16 mouse cellular contexts compared by ENCODE assay signal in the genomic region with DNA sequence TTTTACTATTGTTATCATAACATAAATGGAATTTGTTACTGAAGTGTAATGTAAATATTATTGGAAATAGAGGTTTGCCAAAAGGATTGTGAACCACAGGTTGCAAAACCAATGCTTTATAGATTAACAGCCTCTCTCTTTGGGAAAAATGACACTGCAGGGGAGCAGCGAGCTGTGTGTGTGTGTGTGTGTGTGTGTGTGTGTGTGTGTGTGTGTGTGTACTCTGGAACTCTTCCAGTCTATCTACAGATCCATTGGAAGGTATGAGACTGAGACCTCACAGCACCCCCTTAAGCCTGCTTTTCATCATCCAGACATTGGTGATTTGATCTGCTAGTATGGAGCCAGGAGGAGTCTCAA. TPM values are rescaled to one million over a fixed set of nuclear protein-coding genes. Genes with fewer than 3 reads are reported as not detected.
DNase-seq lines count a peak whose midpoint lies in the region; ATAC-seq and TF ChIP-seq lines count a peak whose summit lies in the region.
"Had no signal": no experiment of that assay in that cellular context is flagged by ENCODE, and none has a peak within 500 bp of the region (broad histone marks: within the 10 kb centered on the region; RNA-seq: fewer than 3 reads in every experiment).

No protein-coding gene starts in this region.

- TF ChIP-seq CTCF in heart, postnatal 0 days (IDR thresholded peaks at IDR 0.05; ENCODE audit: low read depth) = no peak
- no peak for TF ChIP-seq CTCF in stomach, postnatal 0 days (IDR thresholded peaks at IDR 0.05; ENCODE audit: low read depth)

- DNase-seq in heart, postnatal 0 days (ENCODE audit: low spot score) = no peak
- DNase-seq in heart, postnatal 14 days = no peak
- no peak for DNase-seq in stomach, postnatal 0 days (ENCODE audit: low spot score)
- no peak for DNase-seq in cerebellum, adult 18-20 months
- DNase-seq in cerebellum, adult 9-10 months = no peak
- DNase-seq: cerebellum, adult 9-11 months; thymus, postnatal 14 days had no signal

- H3K4me2 ChIP-seq in heart, postnatal 0 days (ENCODE audit: low read depth, low read length) = no peak overlapping the region
- peak overlapping the region; percentile 63 for H3K4me2 ChIP-seq in stomach, embryonic 14.5 days (replicated peaks; ENCODE audit: low read depth, low read length)
- H3K4me2 ChIP-seq in stomach, postnatal 0 days (replicated peaks; ENCODE audit: low read depth) = no peak overlapping the region
- no peak overlapping the region for H3K4me2 ChIP-seq in limb, embryonic 15.5 days

- H3K27ac ChIP-seq in heart, postnatal 0 days (ENCODE audit: low read depth) = peak overlapping the region; percentile 80
- peak overlapping the region; percentile 89; the same call in 1 of the 2 replicates for H3K27ac ChIP-seq in stomach, embryonic 14.5 days (ENCODE audit: low read length)
- H3K27ac ChIP-seq in stomach, postnatal 0 days (replicated peaks) = no peak overlapping the region
- H3K27ac ChIP-seq in limb, embryonic 15.5 days = 0 out of 2 replicates have a peak overlapping the region, but pooled peaks have one; percentile 27
- H3K27ac ChIP-seq: forebrain, embryonic 15.5 days; kidney, postnatal 0 days; liver, embryonic 14.5 days had no signal

- TF ChIP-seq EP300 in heart, postnatal 0 days (IDR thresholded peaks at IDR 0.05; ENCODE audit: low read depth) = no peak
- no peak for TF ChIP-seq EP300 in stomach, postnatal 0 days (optimal IDR thresholded peaks at IDR 0.05)

- H3K4me3 ChIP-seq in heart, postnatal 0 days (ENCODE audit: low read depth, low read length) = no peak overlapping the region
- H3K4me3 ChIP-seq in stomach, embryonic 14.5 days (ENCODE audit: low read depth, low read length) = no peak overlapping the region
- no peak overlapping the region for H3K4me3 ChIP-seq in stomach, postnatal 0 days (ENCODE audit: low read depth, low read length)
- no peak overlapping the region for H3K4me3 ChIP-seq in limb, embryonic 15.5 days
- H3K4me3 ChIP-seq: myocyte had no signal

- intact Hi-C loops in heart, postnatal 14 days (cut with DNase I) = loop anchor here (2.0 kb wide), 1 partner anchor 15 kb away; no protein-coding TSS in a partner anchor

- H3K9me3 ChIP-seq in heart, postnatal 0 days (replicated peaks; ENCODE audit: control insufficient read depth, low read length) = no peaks in the 10 kb centered on the region
- no peaks in the 10 kb centered on the region for H3K9me3 ChIP-seq in stomach, embryonic 14.5 days (ENCODE audit: control insufficient read depth, low read depth, low read length)
- no peaks in the 10 kb centered on the region for H3K9me3 ChIP-seq in stomach, postnatal 0 days (ENCODE audit: control insufficient read depth, low read length)
- no peaks in the 10 kb centered on the region for H3K9me3 ChIP-seq in limb, embryonic 15.5 days
- H3K9me3 ChIP-seq: forebrain, embryonic 15.5 days had no signal

- no peak for ATAC-seq in heart, postnatal 0 days (ENCODE audit: insufficient read depth, low read depth)
- ATAC-seq in stomach, embryonic 14.5 days (ENCODE audit: insufficient number of reproducible peaks, insufficient read depth, low FRiP score, low read depth) = peak; percentile 42; the same call in 1 of the 2 replicates
- ATAC-seq in stomach, postnatal 0 days (ENCODE audit: low FRiP score, low TSS enrichment) = no peak
- ATAC-seq in limb, embryonic 15.5 days (ENCODE audit: insufficient number of reproducible peaks, low FRiP score, low TSS enrichment, low read depth) = no peak
- ATAC-seq: activated CD4-positive, CD25-positive, alpha-beta regulatory T cell, adult 4 months had no signal

- WGBS in heart, postnatal 0 days = 25% methylated on average over 1 of the region's 1 CpGs
- WGBS in stomach, embryonic 14.5 days = 0% methylated on average over 1 of the region's 1 CpGs
- 0% methylated on average over 1 of the region's 1 CpGs for WGBS in stomach, postnatal 0 days
- 11% methylated on average over 1 of the region's 1 CpGs for WGBS in limb, embryonic 15.5 days

- H3K27me3 ChIP-seq in heart, postnatal 0 days (ENCODE audit: control insufficient read depth, insufficient read depth, low read length) = peaks cover 20% of the 10 kb centered on the region
- H3K27me3 ChIP-seq in stomach, embryonic 14.5 days (ENCODE audit: control insufficient read depth, insufficient read depth, low read length) = no peaks in the 10 kb centered on the region
- H3K27me3 ChIP-seq in stomach, postnatal 0 days (ENCODE audit: control insufficient read depth, insufficient read depth, low read length) = no peaks in the 10 kb centered on the region; the same call in 1 of the 2 replicates
- H3K27me3 ChIP-seq in limb, embryonic 15.5 days = peaks cover 20% of the 10 kb centered on the region

- H3K36me3 ChIP-seq in heart, postnatal 0 days (replicated peaks; ENCODE audit: control insufficient read depth, insufficient read depth, low read length) = no peaks in the 10 kb centered on the region
- H3K36me3 ChIP-seq in stomach, embryonic 14.5 days (ENCODE audit: control insufficient read depth, insufficient read depth, low read length) = no peaks in the 10 kb centered on the region
- H3K36me3 ChIP-seq in stomach, postnatal 0 days (ENCODE audit: control insufficient read depth, insufficient read depth, low read length) = no peaks in the 10 kb centered on the region
- no peaks in the 10 kb centered on the region for H3K36me3 ChIP-seq in limb, embryonic 15.5 days
- H3K36me3 ChIP-seq: forebrain, embryonic 15.5 days had no signal

- no peaks in the 10 kb centered on the region for H3K4me1 ChIP-seq in heart, postnatal 0 days (ENCODE audit: control insufficient read depth, insufficient read depth)
- H3K4me1 ChIP-seq in stomach, embryonic 14.5 days (ENCODE audit: control insufficient read depth, insufficient read depth, low read length) = peaks cover 12% of the 10 kb centered on the region
- no peaks in the 10 kb centered on the region; the same call in 1 of the 2 replicates for H3K4me1 ChIP-seq in stomach, postnatal 0 days (replicated peaks; ENCODE audit: control insufficient read depth, insufficient read depth)
- peaks cover 20% of the 10 kb centered on the region for H3K4me1 ChIP-seq in limb, embryonic 15.5 days

- H3K9ac ChIP-seq in heart, postnatal 0 days (replicated peaks; ENCODE audit: low read depth, low read length) = no peak overlapping the region
- H3K9ac ChIP-seq in stomach, embryonic 14.5 days (replicated peaks; ENCODE audit: low read depth, low read length) = no peak overlapping the region
- H3K9ac ChIP-seq in stomach, postnatal 0 days (ENCODE audit: low read length) = no peak overlapping the region
- no peak overlapping the region for H3K9ac ChIP-seq in limb, embryonic 15.5 days
- H3K9ac ChIP-seq: liver, embryonic 14.5 days had no signal

RNA-seq across cellular contexts. Expression of a gene that starts 0.7 kb away (rescaled TPM):
- total RNA-seq in heart, postnatal 0 days (2014; rRNA removed; ENCODE audit: low replicate concordance) = 25.0 and 27.6 TPM in 2 replicates
- 9.0 and 9.2 TPM in 2 replicates for polyA plus RNA-seq in heart, postnatal 0 days (2015; fragmentation: Nextera tagmentation; extraction: Ambion mirVana)
- total RNA-seq in heart, postnatal 14 days (2021) = 10 to 100 TPM; 31.5 to 31.8 TPM
- polyA plus RNA-seq in stomach, embryonic 14.5 days (2014; fragmentation: Nextera tagmentation; extraction: Ambion mirVana) = 12.0 and 12.2 TPM in 2 replicates
- polyA plus RNA-seq in stomach, postnatal 0 days (2015; fragmentation: Nextera tagmentation; extraction: Ambion mirVana) = 3.2 and 3.5 TPM in 2 replicates
- 4.2 and 4.7 TPM in 2 replicates for polyA plus RNA-seq in limb, embryonic 15.5 days (2015; fragmentation: Nextera tagmentation; extraction: Ambion mirVana)
- total RNA-seq: megakaryocyte progenitor cell, adult 5-6 weeks; neutrophil, adult 5-6 weeks had no signal
- polyA plus RNA-seq: activated CD4-positive, CD25-positive, alpha-beta regulatory T cell, adult 4 months; myocyte had no signal
